ENCODE assay signal across 18 mouse cellular contexts in genomic region chr2:133383135-133383920, GRCm38 (mm10).
"Had no signal": no experiment of that assay in that cellular context is flagged by ENCODE, and none has a peak within 500 bp of the region (broad histone marks: within the 10 kb centered on the region; RNA-seq: fewer than 3 reads in every experiment).

No protein-coding gene starts in this region.

- H3K36me3 ChIP-seq: lung, embryonic 15.5 days; midbrain, embryonic 13.5 days; midbrain, embryonic 15.5 days; neural tube, embryonic 12.5 days; stomach, embryonic 15.5 days had no signal

- H3K4me3 ChIP-seq: lung, embryonic 15.5 days; megakaryocyte, embryonic 14.5 days; midbrain, embryonic 13.5 days; midbrain, embryonic 15.5 days; neural tube, embryonic 12.5 days; stomach, embryonic 15.5 days had no signal

- DNase-seq: lung, adult 2 months; lung, postnatal 14 days; lung, postnatal 36 days; right cerebral cortex, postnatal 25 days; right cerebral cortex, postnatal 4 days; thymus, adult 2 months; thymus, postnatal 25 days; thymus, postnatal 4 days had no signal

- H3K4me1 ChIP-seq: lung, embryonic 15.5 days; midbrain, embryonic 13.5 days; midbrain, embryonic 15.5 days; neural tube, embryonic 12.5 days; stomach, embryonic 15.5 days had no signal

- H3K9me3 ChIP-seq: lung, embryonic 15.5 days; megakaryocyte, embryonic 14.5 days; midbrain, embryonic 13.5 days; midbrain, embryonic 15.5 days; neural tube, embryonic 12.5 days; stomach, embryonic 15.5 days had no signal

- H3K27ac ChIP-seq: lung, embryonic 15.5 days; macrophage; midbrain, embryonic 13.5 days; midbrain, embryonic 15.5 days; neural tube, embryonic 12.5 days; stomach, embryonic 15.5 days; stomach, postnatal 0 days had no signal

- H3K9ac ChIP-seq: lung, embryonic 15.5 days; midbrain, embryonic 13.5 days; midbrain, embryonic 15.5 days; neural tube, embryonic 12.5 days; stomach, embryonic 15.5 days had no signal

- H3K27me3 ChIP-seq: lung, embryonic 15.5 days; midbrain, embryonic 15.5 days; neural tube, embryonic 12.5 days; stomach, embryonic 15.5 days had no signal

- ATAC-seq: lung, postnatal 0 days; midbrain, embryonic 13.5 days; midbrain, embryonic 15.5 days had no signal

- H3K4me2 ChIP-seq: lung, embryonic 15.5 days; midbrain, embryonic 11.5 days; midbrain, embryonic 13.5 days; midbrain, embryonic 15.5 days; neural tube, embryonic 12.5 days; stomach, embryonic 15.5 days had no signal
